ENCODE assay signal across 22 mouse cellular contexts in the genomic region with DNA sequence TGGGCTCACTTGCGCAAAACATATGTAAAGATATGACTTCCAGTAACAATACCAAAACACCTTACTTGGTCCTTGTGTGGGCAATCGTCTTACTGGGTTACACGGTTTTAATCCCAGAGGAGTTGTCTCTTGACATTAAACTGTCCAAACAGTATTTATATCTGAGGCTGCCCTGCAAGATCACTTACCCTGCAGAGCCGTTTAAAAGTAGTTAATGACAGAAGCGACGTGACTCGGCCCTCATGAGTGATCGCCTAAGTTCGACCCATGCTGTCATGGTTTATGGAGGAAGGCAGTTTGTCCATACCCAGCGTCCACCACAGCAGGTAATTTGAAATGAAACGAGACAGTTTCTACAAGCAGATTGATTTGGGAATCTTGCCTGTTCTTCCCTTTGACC.
"Had no signal": no experiment of that assay in that cellular context is flagged by ENCODE, and none has a peak within 500 bp of the region (broad histone marks: within the 10 kb centered on the region; RNA-seq: fewer than 3 reads in every experiment).

No protein-coding gene starts in this region.

- H3K4me3 ChIP-seq: hindbrain, embryonic 15.5 days; limb, embryonic 10.5 days; limb, embryonic 13.5 days; megakaryocyte, embryonic 14.5 days; midbrain, embryonic 12.5 days; midbrain, embryonic 15.5 days; myocyte; neural tube, embryonic 13.5 days had no signal

- H3K9ac ChIP-seq: hindbrain, embryonic 15.5 days; limb, embryonic 13.5 days; liver, embryonic 14.5 days; liver, postnatal 0 days; lung, embryonic 14.5 days; midbrain, embryonic 12.5 days; midbrain, embryonic 15.5 days; neural tube, embryonic 13.5 days had no signal

- H3K27me3 ChIP-seq: hindbrain, embryonic 15.5 days; limb, embryonic 13.5 days; midbrain, embryonic 12.5 days; midbrain, embryonic 15.5 days; neural tube, embryonic 13.5 days had no signal

- H3K4me2 ChIP-seq: hindbrain, embryonic 15.5 days; limb, embryonic 13.5 days; lung, embryonic 14.5 days; midbrain, embryonic 12.5 days; midbrain, embryonic 15.5 days; neural tube, embryonic 13.5 days had no signal

- H3K9me3 ChIP-seq: hindbrain, embryonic 15.5 days; limb, embryonic 10.5 days; limb, embryonic 13.5 days; megakaryocyte, embryonic 14.5 days; midbrain, embryonic 12.5 days; midbrain, embryonic 15.5 days; neural tube, embryonic 13.5 days had no signal

- DNase-seq: kidney, adult 2 months; kidney, postnatal 4 days; layer of hippocampus, adult 9-11 months; layer of hippocampus, postnatal 36 days; liver; liver, postnatal 0 days; lung, embryonic 14.5 days; lung, postnatal 10 days; lung, postnatal 36 days; retina, postnatal 1 day; thymus, adult 18-20 months; thymus, postnatal 36 days had no signal

- H3K36me3 ChIP-seq: hindbrain, embryonic 15.5 days; limb, embryonic 10.5 days; limb, embryonic 13.5 days; midbrain, embryonic 12.5 days; midbrain, embryonic 15.5 days; neural tube, embryonic 13.5 days had no signal

- H3K27ac ChIP-seq: hindbrain, embryonic 15.5 days; limb, embryonic 10.5 days; limb, embryonic 13.5 days; liver, embryonic 14.5 days; midbrain, embryonic 12.5 days; midbrain, embryonic 15.5 days; neural tube, embryonic 13.5 days had no signal

- ATAC-seq: intestine, postnatal 0 days; liver, postnatal 0 days; midbrain, embryonic 15.5 days had no signal

- H3K4me1 ChIP-seq: megakaryocyte, embryonic 14.5 days; midbrain, embryonic 12.5 days had no signal
